Mouse (Mus musculus): Measurements from ENCODE around the gene Fgr. TPM values are rescaled to one million over a fixed set of nuclear protein-coding genes. Genes with fewer than 3 reads are reported as not detected.
A peak's percentile ranks its signal among the peaks of the same experiment; 100 is the strongest.

The Fgr gene
- polyA plus RNA-seq, 1 experiment from 2014 or later, result 0.19 TPM

DNA sequence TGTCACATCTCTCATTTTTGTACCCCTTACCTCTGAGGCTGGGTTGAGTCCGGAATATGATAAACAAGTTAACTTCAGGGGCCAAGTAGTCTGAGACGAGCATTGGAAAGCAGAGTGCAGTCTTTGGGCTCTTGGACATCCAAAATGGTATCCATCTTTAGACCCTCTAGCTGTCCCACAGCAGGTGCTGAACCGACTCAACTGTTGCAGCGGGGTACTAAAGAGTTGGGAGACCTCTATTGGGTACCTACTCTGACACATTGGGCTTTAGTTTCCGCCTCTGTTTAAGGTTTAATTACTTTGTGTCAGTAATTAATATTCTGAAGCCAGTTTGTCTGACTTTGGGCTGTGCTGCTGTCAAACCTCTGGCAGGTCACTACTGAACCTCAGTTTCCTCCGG lies 63.9 kb downstream of the Fgr start:
- WGBS, result 19% methylated on average over 6 of the region's 6 CpGs
- Histone ChIP-seq H3K4me1 (peaks cover 53% of the 10 kb centered on the region), H3K36me3 (peaks cover 6% of the 10 kb centered on the region; the same call in 1 of the 2 replicates), H3K4me3 (peak overlapping the region; percentile 67), H3K27me3 (no peaks in the 10 kb centered on the region), H3K4me2 (replicated peaks) (peak overlapping the region; percentile 98), H3K9ac (peak overlapping the region; percentile 83; the same call in 1 of the 2 replicates), H3K27ac (peak overlapping the region; percentile 97; the same call in 1 of the 2 replicates), H3K9me3 (no peaks in the 10 kb centered on the region)
- ATAC-seq (ENCODE audit: low FRiP score, low read depth), result no peak

- Histone ChIP-seq H3K4me1 (peaks cover 61% of the 10 kb centered on the region), H3K36me3 (no peaks in the 10 kb centered on the region; the same call in 1 of the 2 replicates), H3K4me2 (replicated peaks) (peak overlapping the region; percentile 98), H3K9me3 (no peaks in the 10 kb centered on the region), H3K4me3 (peak overlapping the region; percentile 67), H3K9ac (peak overlapping the region; percentile 83), H3K27me3 (no peaks in the 10 kb centered on the region), H3K27ac (peak overlapping the region; percentile 97)
- ATAC-seq (ENCODE audit: low FRiP score, low read depth), result peak; percentile 68
- under 1% methylated on average over 69 of the region's 76 CpGs for WGBS
Measured at GRCm38 (mm10) chr4:133038521-133039115, 64.7 kb downstream of the Fgr start.

DNA sequence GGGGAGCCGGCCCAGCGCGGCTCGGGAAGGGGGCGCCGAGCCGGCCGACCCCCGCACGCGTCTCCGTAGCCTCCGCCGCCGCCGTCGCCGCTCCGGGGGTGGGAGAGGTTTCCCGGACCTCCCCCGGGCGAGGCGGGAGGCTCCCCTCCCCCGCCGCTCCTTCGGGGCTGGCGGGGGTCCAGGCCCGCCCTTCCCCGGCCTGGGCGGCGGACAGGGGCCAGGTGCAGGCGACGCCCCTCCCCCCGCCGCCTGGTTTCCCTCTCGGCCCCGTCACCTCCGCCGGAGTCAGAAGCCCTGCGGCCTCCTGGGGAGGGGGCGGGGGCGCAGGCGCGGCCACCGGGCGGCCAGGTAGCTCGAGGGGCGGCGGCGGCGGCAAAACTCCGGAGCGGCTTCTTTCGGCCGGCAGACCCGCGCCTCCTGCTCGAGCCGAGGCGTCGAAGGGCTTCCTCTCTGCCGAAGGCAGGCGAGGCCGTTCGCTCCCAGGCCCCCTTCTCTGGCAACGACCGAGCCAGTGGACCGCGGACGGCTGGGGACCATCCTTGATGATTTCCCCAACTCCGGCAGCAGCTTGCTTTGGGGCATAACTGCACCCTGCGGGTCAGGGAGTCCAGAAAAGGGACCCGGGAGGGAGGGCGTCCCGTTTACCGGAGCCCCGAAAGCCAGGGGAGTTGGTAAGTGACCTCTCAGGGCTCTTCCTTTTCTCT lies 65.4 kb downstream of the Fgr start:
- Histone ChIP-seq H3K27ac (peak overlapping the region; percentile 97), H3K27me3 (no peaks in the 10 kb centered on the region), H3K4me3 (peak overlapping the region; percentile 67), H3K36me3 (no peaks in the 10 kb centered on the region; the same call in 1 of the 2 replicates), H3K9me3 (no peaks in the 10 kb centered on the region), H3K9ac (peak overlapping the region; percentile 83), H3K4me2 (replicated peaks) (peak overlapping the region; percentile 98), H3K4me1 (peaks cover 67% of the 10 kb centered on the region)
- ATAC-seq (ENCODE audit: low FRiP score, low read depth), result peak; percentile 18; the same call in 1 of the 2 replicates
- under 1% methylated on average over 59 of the region's 77 CpGs for WGBS

DNA sequence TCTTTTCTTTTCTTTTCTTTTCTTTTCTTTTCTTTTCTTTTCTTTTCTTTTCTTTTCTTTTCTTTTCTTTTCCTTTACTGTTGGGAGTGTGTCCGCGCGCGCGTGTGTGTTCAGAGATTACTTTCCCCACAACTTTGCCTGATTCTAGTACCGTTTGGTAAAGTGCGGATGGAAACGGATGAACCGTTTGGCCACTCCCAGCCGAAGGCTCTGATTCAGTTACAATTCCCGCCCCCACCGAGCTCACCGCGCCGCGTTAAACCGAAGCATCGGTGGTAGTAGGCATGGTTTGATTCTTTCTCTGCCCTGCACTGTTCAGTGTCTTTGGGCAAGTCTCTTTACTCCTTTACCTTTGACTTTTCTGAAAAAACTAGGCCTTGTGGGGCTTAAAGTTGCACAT lies 65.9 kb downstream of the Fgr start:
- no peak for ATAC-seq (ENCODE audit: low FRiP score, low read depth)
- Histone ChIP-seq H3K9me3 (no peaks in the 10 kb centered on the region), H3K4me3 (peak overlapping the region; percentile 67), H3K36me3 (no peaks in the 10 kb centered on the region; the same call in 1 of the 2 replicates), H3K9ac (peak overlapping the region; percentile 83), H3K4me2 (replicated peaks) (peak overlapping the region; percentile 98), H3K27ac (peak overlapping the region; percentile 97), H3K27me3 (no peaks in the 10 kb centered on the region), H3K4me1 (peaks cover 69% of the 10 kb centered on the region)
- WGBS, result 3% methylated on average over 18 of the region's 18 CpGs

GRCm38 (mm10) chr4:133040241-133040904 lies 66.5 kb downstream of the Fgr start:
- Histone ChIP-seq H3K4me3 (peak overlapping the region; percentile 67), H3K27ac (peak overlapping the region; percentile 97), H3K4me2 (replicated peaks) (peak overlapping the region; percentile 98), H3K27me3 (no peaks in the 10 kb centered on the region), H3K4me1 (peaks cover 74% of the 10 kb centered on the region), H3K9me3 (no peaks in the 10 kb centered on the region), H3K36me3 (no peaks in the 10 kb centered on the region), H3K9ac (peak overlapping the region; percentile 83)
- WGBS, result 26% methylated on average over 14 of the region's 14 CpGs
- no peak for ATAC-seq (ENCODE audit: low FRiP score, low read depth)

GRCm38 (mm10) chr4:133042244-133042643 lies 68.3 kb downstream of the Fgr start:
- Histone ChIP-seq H3K9me3 (no peaks in the 10 kb centered on the region), H3K27me3 (no peaks in the 10 kb centered on the region), H3K36me3 (no peaks in the 10 kb centered on the region), H3K4me3 (peak overlapping the region; percentile 67), H3K4me1 (peaks cover 87% of the 10 kb centered on the region), H3K27ac (peak overlapping the region; percentile 87), H3K9ac (0 out of 2 replicates have a peak overlapping the region, but pooled peaks have one; percentile 43), H3K4me2 (replicated peaks) (peak overlapping the region; percentile 98)
- 7% methylated on average over 4 of the region's 4 CpGs for WGBS
- no peak for ATAC-seq (ENCODE audit: low FRiP score, low read depth)

DNA sequence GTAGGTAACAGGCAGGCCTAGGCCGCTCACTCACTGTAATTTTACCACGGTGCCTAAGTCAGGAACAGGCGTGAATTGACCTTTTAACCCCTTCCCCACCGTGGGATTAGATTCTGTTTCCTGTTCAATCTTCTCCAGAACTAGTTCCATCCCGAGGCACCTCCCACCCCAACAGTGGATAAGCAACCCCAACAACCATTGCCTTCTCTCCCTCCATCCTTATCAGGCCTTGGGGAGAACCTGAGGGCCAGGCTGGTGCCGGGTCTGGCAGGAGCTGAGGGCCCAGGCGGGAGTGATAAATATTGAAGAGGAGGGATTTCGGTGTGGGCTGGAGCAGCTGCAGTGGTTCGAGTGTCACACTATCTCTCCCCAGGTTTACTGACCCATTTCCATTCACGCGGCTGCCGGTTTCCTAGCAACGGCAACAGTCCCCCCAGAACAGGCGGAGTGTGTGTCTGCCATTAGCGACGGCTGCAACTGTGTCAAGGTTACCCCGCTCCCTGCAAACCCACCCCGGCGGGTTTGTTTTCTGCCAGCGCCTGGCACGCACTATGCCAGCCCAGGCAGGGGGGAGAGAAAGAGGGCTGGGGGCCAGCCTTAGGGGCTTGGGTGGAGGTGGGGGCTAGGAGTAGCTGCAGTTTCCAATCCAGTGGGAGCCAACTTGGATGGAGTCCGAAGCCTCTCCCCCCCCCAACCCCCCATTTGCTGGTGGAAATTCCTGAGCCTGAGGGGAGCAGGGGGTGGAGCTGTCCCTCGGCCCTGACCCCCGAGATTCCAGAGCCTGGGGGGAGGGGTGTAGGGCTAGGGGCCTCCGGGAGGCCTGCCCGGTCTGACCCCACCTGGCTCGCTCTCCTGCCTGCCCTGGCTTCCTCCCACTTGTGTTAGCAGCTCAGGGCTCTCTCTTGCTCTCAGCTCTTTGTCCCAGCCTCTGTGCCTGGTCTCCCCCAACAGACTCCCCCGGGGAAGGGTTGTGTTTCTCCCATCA lies 69.0 kb downstream of the Fgr start:
- H3K27ac ChIP-seq, result peak overlapping the region; percentile 87
- H3K36me3 ChIP-seq, result no peaks in the 10 kb centered on the region
- 7% methylated on average over 28 of the region's 28 CpGs for WGBS
- no peaks in the 10 kb centered on the region for H3K27me3 ChIP-seq
- H3K4me1 ChIP-seq, result peaks cover 87% of the 10 kb centered on the region
- peak overlapping the region; percentile 43; the same call in 1 of the 2 replicates for H3K9ac ChIP-seq
- H3K4me3 ChIP-seq, result peak overlapping the region; percentile 67
- peak; percentile 33 for ATAC-seq (ENCODE audit: low FRiP score, low read depth)
- no peaks in the 10 kb centered on the region for H3K9me3 ChIP-seq
- peak overlapping the region; percentile 98 for H3K4me2 ChIP-seq (replicated peaks)

DNA sequence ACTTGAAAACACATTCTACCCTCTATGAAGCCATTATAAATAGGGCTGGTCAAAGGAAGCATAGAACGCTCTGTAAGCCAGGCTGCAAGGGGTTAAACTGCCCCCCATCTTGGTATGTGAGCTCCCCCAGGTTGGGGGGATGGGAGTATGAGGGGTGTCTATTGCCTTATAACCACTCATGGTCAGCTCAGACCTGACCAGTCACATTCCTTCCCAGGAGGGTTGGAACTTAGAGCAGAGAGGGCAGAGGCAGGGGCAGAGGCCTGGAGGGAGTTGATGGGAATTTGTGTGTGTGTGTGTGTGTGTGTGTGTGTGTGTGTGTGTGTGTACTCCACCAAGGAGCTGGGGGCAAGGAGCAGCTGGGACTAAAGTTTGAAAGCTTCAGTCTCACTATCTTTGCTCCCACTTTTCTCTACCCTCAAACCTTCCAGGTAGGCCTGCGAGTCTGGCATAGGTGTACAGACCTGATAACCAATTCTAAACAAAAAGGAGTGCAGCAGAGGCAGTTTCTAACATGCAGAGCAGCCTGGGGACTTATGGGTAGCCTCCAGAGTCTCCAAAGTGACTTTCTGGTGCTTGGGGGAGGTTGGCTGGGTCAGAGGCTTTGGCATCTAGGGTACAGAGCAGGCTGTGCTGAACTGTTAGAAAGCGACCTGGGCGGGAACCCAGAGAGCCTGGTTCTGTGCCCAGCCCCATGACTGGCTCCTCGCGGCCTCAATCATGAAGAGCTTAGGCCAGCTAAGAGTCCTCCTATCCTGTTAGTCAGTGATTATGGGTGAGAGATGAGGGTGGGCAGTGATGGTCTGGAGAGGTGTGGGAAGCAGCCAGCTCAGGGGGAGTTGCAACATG lies 70.1 kb downstream of the Fgr start:
- WGBS, result 29% methylated on average over 6 of the region's 6 CpGs
- H3K27me3 ChIP-seq, result no peaks in the 10 kb centered on the region
- H3K4me1 ChIP-seq, result peaks cover 93% of the 10 kb centered on the region
- H3K9ac ChIP-seq, result peak overlapping the region; percentile 39; the same call in 1 of the 2 replicates
- ATAC-seq (ENCODE audit: low FRiP score, low read depth), result no peak
- H3K27ac ChIP-seq, result peak overlapping the region; percentile 87
- peak overlapping the region; percentile 98 for H3K4me2 ChIP-seq (replicated peaks)
- no peaks in the 10 kb centered on the region for H3K9me3 ChIP-seq
- no peaks in the 10 kb centered on the region for H3K36me3 ChIP-seq
- no peak overlapping the region for H3K4me3 ChIP-seq

DNA sequence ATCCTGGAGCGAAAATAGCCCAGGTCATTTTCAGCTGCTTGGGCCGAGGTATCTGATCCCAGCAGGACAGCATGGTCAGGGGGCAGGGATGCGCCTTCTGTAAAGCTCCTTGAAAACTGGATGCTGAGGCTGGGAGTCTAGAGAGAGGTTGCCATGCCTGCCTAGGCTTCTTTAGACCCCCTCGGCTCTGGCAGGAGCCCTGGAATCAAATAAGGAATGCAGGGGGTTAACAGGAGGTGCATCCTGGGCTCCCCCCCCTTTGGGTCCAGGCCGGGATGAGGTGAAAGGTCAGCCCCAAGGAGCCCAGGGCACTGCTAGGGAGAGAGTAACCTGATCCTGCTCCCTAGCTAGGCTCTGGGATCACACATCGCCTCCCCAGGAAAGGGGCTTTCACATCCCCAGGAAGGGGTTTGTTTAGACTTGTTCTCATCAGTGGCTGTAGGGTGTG lies 70.8 kb downstream of the Fgr start:
- no peaks in the 10 kb centered on the region for H3K36me3 ChIP-seq
- peak overlapping the region; percentile 98 for H3K4me2 ChIP-seq (replicated peaks)
- ATAC-seq (ENCODE audit: low FRiP score, low read depth), result no peak
- no peaks in the 10 kb centered on the region for H3K27me3 ChIP-seq
- H3K9me3 ChIP-seq, result no peaks in the 10 kb centered on the region
- H3K4me3 ChIP-seq, result no peak overlapping the region
- peak overlapping the region; percentile 87; the same call in 1 of the 2 replicates for H3K27ac ChIP-seq
- WGBS, result 18% methylated on average over 6 of the region's 6 CpGs
- peak overlapping the region; percentile 39; the same call in 1 of the 2 replicates for H3K9ac ChIP-seq
- peaks cover 99% of the 10 kb centered on the region for H3K4me1 ChIP-seq

- Histone ChIP-seq H3K4me2 (replicated peaks) (peak overlapping the region; percentile 42), H3K9ac (peak overlapping the region; percentile 48; the same call in 1 of the 2 replicates), H3K9me3 (no peaks in the 10 kb centered on the region), H3K4me1 (peaks cover 100% of the 10 kb centered on the region), H3K4me3 (no peak overlapping the region), H3K36me3 (no peaks in the 10 kb centered on the region), H3K27ac (peak overlapping the region; percentile 87; the same call in 1 of the 2 replicates), H3K27me3 (no peaks in the 10 kb centered on the region)
- no peak for ATAC-seq (ENCODE audit: low FRiP score, low read depth)
- WGBS, result 33% methylated on average over 11 of the region's 11 CpGs
Measured at GRCm38 (mm10) chr4:133045771-133046474, 72.0 kb downstream of the Fgr start.
